Mouse (Mus musculus) forebrain, embryonic 12.5 days (tissue): ENCODE measurements at regions not wholly inside any gene's neighbourhood (a gene's known extent, or its start where the extent isn't known, plus 50 kb on each side); places are given as distances from the start of the nearest gene placed in this dataset.
A peak's percentile ranks its signal among the peaks of the same experiment; 100 is the strongest.

ENCODE experiments used
- ATAC-seq: fragments of 200-750 bp; cut with Nextera tagmentation; 2 replicates; pipeline ENCODE4 v1.8.0; 2017; ENCODE audit warnings: moderate TSS enrichment; ENCODE audit not compliant: low FRiP score
- H3K27ac ChIP-seq: fragments of 300-500 bp; sonication (generic); 2 replicates; pipeline ENCODE4 v1.5.1; 2016; ENCODE audit warnings: mild to moderate bottlenecking
- H3K27me3 ChIP-seq: fragments of 300-500 bp; sonication (generic); 2 replicates; pipeline ENCODE4 v1.6.1; 2016; ENCODE audit warnings: mild to moderate bottlenecking
- H3K36me3 ChIP-seq: fragments of 300-500 bp; sonication (generic); replicated peaks from 2 replicates; pipeline ENCODE4 v1.6.1; 2016; ENCODE audit warnings: mild to moderate bottlenecking
- H3K4me1 ChIP-seq: fragments of 300-500 bp; sonication (generic); 2 replicates; pipeline ENCODE4 v1.6.1; 2016
- H3K4me2 ChIP-seq: fragments of 300-500 bp; sonication (generic); 2 replicates; pipeline ENCODE4 v1.6.1; 2016; ENCODE audit warnings: mild to moderate bottlenecking, moderate library complexity
- H3K4me3 ChIP-seq: fragments of 300-500 bp; sonication (generic); replicated peaks from 2 replicates; pipeline ENCODE4 v1.5.1; 2016; ENCODE audit warnings: mild to moderate bottlenecking
- H3K9ac ChIP-seq: fragments of 300-500 bp; sonication (generic); 2 replicates; pipeline ENCODE4 v1.6.1; 2016; ENCODE audit warnings: mild to moderate bottlenecking
- H3K9me3 ChIP-seq: fragments of 300-500 bp; sonication (generic); 2 replicates; pipeline ENCODE4 v1.6.1; 2016
- WGBS: fragments of 180-500 bp; shearing (Covaris S2); methylation state at CpG from one replicate; pipeline ENCODE4 v1.1.7; 2016; 5-methylcytosine and 5-hydroxymethylcytosine counted together

DNA sequence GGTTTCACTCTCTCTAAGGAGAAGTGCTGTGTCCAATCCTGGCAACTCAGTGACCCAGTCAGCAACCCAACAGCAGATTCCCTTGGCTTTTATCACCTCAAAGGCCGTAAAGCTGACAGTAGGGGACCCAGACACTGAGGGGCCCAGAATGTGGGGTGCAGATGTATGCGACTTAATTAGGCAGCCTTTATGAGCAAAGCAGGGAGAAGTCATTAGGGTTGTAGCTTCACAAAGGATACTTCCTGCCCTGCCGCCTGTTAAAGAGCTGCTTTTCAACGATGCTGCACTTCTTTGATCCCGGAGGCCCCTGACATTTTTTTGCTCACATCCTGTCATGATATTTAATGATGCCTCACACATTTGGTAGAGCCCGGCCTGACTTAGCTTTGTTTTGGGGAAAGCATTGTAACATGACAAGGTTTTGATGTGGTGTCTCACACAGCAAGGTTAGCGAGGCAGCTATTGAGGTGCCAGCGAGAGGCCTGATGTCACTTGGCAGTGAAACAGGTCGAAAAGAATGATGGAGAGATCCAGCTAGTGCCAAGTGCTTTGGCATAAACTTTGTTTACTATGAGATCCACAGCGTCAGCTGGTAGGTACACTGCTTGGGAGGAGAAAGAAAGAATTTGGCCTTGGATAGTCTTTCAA lies 240.2 kb downstream of the Slc4a3 start:
- no peak overlapping the region for H3K4me2 ChIP-seq
- no peaks in the 10 kb centered on the region for H3K36me3 ChIP-seq
- WGBS: 19% methylated on average over 10 of the region's 10 CpGs
- no peaks in the 10 kb centered on the region for H3K9me3 ChIP-seq
- H3K27ac ChIP-seq: 0 out of 2 replicates have a peak overlapping the region, but pooled peaks have one; percentile 21
- no peak overlapping the region for H3K4me3 ChIP-seq
- peak; percentile 17; the same call in 1 of the 2 replicates for ATAC-seq
- H3K4me1 ChIP-seq: peaks cover 8% of the 10 kb centered on the region
- H3K27me3 ChIP-seq: peaks cover 14% of the 10 kb centered on the region; the same call in 1 of the 2 replicates
- H3K9ac ChIP-seq: no peak overlapping the region

DNA sequence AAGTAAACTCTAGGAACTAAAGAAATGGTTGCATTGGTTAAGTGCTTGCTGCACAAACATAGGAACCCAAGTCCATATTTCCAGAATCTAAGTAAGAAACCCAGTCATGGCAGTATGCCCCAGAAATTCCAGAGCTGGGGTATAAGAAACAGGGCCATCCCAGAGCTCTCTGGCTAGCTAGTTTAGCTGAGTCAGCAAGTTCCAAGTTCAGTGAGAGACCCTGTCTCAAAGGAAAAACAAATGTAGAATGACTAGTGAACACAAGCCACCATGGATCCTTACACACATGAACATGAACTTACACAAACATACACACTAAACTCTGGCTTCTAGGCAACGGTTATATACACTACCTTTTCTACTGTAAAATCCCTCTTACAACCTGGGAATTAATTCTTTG lies 245.4 kb downstream of the Slc4a3 start:
- 90% methylated on average over 1 of the region's 1 CpGs for WGBS
- no peak overlapping the region for H3K4me2 ChIP-seq
- no peak overlapping the region for H3K27ac ChIP-seq
- H3K4me3 ChIP-seq: no peak overlapping the region
- peaks cover 4% of the 10 kb centered on the region; the same call in 1 of the 2 replicates for H3K9me3 ChIP-seq
- H3K27me3 ChIP-seq: peaks cover 14% of the 10 kb centered on the region; the same call in 1 of the 2 replicates
- no peak for ATAC-seq
- H3K9ac ChIP-seq: no peak overlapping the region
- no peaks in the 10 kb centered on the region for H3K36me3 ChIP-seq
- H3K4me1 ChIP-seq: peaks cover 1% of the 10 kb centered on the region; the same call in 1 of the 2 replicates

DNA sequence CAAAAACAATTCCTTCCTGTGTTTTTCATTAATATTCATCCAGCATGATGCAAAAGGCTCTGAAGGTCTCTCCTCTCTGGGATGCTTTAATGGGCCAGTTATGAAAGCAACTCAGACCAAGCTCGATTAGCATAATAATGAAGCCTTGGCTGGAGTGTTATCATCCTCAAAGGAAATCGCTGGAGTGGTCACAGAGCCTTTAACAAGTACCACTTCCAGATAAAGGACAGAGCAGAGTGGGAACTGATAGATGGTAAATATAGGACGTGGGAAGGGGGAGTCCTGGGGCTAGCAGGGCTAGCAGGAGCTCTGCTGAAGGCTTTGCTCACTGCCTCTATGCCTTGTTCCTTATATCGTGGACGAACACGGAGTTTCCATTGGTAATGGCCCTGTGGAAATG lies 251.7 kb downstream of the Slc4a3 start:
- peaks cover 3% of the 10 kb centered on the region; the same call in 1 of the 2 replicates for H3K9me3 ChIP-seq
- H3K27ac ChIP-seq: peak overlapping the region; percentile 59; the same call in 1 of the 2 replicates
- H3K4me3 ChIP-seq: no peak overlapping the region
- H3K4me2 ChIP-seq: no peak overlapping the region
- ATAC-seq: peak; percentile 63
- peaks cover 3% of the 10 kb centered on the region; the same call in 1 of the 2 replicates for H3K27me3 ChIP-seq
- H3K9ac ChIP-seq: no peak overlapping the region
- no peaks in the 10 kb centered on the region for H3K36me3 ChIP-seq
- peaks cover 22% of the 10 kb centered on the region for H3K4me1 ChIP-seq
- WGBS: 14% methylated on average over 6 of the region's 6 CpGs

DNA sequence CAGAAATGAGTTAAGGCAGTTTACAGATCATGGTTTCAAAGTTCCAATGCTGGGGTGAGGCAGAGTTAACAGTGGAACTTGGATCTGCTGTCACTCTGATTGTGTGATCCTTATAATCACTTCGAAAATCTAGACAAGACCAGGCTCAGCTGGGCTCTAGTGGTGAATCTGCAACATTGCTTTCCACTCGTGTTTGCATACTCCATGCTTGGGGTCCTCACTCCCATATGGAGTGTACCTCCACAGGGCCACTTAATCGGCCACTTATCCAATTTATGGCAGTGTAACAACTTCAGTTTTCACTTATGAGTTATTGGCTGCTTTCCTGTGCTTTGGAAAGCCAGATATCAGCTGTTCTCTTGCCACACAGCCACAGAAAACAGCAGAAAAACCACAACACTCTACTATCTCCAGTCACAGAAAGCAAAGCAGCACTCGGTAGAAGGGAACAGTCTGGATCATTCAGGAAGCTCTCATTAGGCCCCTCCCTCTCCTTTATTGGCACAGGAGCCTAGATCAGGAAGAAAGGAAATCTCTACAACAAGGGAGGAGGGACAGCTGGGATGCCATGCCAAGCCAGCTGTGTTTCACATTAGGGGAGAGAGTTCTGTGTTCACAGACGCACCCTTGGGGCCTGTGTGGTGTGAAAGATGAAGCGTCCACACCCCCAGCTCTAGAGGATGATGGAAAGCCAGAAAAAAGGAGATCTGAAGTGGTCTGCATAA lies 252.5 kb downstream of the Slc4a3 start:
- Histone ChIP-seq H3K9ac (no peak overlapping the region), H3K4me3 (no peak overlapping the region), H3K4me2 (no peak overlapping the region), H3K4me1 (peaks cover 25% of the 10 kb centered on the region), H3K36me3 (no peaks in the 10 kb centered on the region), H3K27me3 (peaks cover 3% of the 10 kb centered on the region; the same call in 1 of the 2 replicates), H3K27ac (peak overlapping the region; percentile 59; the same call in 1 of the 2 replicates), H3K9me3 (no peaks in the 10 kb centered on the region)
- 0 out of 2 replicates have a peak, but pooled peaks have one; percentile 30 for ATAC-seq
- WGBS: 55% methylated on average over 6 of the region's 6 CpGs

DNA sequence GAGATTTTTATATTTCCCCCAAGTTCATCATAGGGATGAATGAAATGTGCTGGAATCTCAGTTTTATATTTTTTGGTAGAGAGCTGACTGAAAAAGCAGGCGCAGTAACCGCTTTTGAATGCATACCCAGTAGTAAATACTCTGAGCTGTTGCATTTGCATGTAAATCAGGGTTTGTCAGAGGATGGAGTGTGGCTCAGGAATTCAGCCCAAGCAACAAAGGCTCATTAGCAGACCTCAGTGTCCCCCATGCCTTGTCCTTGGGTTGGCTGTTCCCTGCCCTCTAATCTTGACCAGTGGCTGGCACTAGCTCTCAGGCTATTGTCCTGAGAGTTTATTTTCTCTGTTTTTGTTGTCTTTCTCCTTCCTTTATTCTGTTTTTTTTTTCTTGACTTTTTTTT lies 258.4 kb downstream of the Slc4a3 start:
- H3K9ac ChIP-seq: no peak overlapping the region
- 14% methylated on average over 2 of the region's 2 CpGs for WGBS
- no peak overlapping the region for H3K27ac ChIP-seq
- peaks cover 22% of the 10 kb centered on the region for H3K4me1 ChIP-seq
- peak; percentile 67; the same call in 1 of the 2 replicates for ATAC-seq
- H3K4me3 ChIP-seq: no peak overlapping the region
- no peak overlapping the region for H3K4me2 ChIP-seq
- no peaks in the 10 kb centered on the region for H3K9me3 ChIP-seq
- H3K27me3 ChIP-seq: 0 out of 2 replicates have a peak, but pooled peaks cover 6% of the 10 kb centered on the region
- H3K36me3 ChIP-seq: no peaks in the 10 kb centered on the region

DNA sequence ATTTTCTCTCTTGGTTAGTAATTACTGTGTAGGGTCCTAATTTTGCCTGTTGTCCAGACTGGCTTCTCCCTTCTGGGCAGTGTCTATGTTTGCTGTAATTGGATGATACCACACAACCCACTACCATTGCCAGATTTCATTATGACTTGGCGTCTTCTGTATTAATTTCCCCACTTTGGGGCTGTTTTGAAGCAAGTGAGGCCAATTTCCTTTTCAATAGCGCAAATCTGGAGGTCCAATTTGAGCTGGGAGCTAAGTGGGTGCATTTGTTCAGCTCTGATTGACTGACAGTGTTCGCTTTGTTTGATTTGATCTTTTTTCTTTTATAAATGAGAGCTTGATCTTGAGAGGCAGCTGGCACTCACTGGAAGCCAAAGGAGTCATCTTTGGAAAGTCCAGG lies 266.4 kb downstream of the Slc4a3 start:
- Histone ChIP-seq H3K4me3 (no peak overlapping the region), H3K9me3 (no peaks in the 10 kb centered on the region), H3K27me3 (no peaks in the 10 kb centered on the region), H3K4me1 (0 out of 2 replicates have a peak, but pooled peaks cover 2% of the 10 kb centered on the region), H3K36me3 (no peaks in the 10 kb centered on the region), H3K4me2 (no peak overlapping the region), H3K27ac (no peak overlapping the region), H3K9ac (no peak overlapping the region)
- 45% methylated on average over 3 of the region's 3 CpGs for WGBS
- 0 out of 2 replicates have a peak, but pooled peaks have one; percentile 39 for ATAC-seq

DNA sequence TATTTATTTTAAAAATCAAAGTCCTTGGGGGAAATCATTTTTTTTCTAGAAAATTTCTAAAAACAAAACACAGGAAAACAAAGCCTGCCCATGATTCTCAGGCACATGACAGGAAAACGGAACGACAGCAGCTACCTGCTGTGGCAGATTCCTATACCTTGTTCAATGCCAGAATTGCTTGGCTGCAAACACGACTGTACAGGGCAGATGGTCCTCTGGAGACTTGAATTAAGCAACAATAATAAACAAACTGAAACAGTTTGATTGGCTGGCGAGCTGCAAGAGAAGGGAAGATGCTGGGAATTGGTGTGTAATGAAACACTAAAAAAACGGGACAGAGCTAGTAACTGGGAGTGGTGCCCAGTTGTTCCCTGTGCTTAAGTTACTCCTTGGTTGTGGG lies 280.1 kb downstream of the Slc4a3 start:
- Histone ChIP-seq H3K27ac (no peak overlapping the region), H3K4me2 (no peak overlapping the region), H3K36me3 (no peaks in the 10 kb centered on the region), H3K9me3 (no peaks in the 10 kb centered on the region), H3K9ac (no peak overlapping the region), H3K4me3 (no peak overlapping the region), H3K4me1 (no peaks in the 10 kb centered on the region), H3K27me3 (no peaks in the 10 kb centered on the region)
- no peak for ATAC-seq
- 69% methylated on average over 5 of the region's 5 CpGs for WGBS

DNA sequence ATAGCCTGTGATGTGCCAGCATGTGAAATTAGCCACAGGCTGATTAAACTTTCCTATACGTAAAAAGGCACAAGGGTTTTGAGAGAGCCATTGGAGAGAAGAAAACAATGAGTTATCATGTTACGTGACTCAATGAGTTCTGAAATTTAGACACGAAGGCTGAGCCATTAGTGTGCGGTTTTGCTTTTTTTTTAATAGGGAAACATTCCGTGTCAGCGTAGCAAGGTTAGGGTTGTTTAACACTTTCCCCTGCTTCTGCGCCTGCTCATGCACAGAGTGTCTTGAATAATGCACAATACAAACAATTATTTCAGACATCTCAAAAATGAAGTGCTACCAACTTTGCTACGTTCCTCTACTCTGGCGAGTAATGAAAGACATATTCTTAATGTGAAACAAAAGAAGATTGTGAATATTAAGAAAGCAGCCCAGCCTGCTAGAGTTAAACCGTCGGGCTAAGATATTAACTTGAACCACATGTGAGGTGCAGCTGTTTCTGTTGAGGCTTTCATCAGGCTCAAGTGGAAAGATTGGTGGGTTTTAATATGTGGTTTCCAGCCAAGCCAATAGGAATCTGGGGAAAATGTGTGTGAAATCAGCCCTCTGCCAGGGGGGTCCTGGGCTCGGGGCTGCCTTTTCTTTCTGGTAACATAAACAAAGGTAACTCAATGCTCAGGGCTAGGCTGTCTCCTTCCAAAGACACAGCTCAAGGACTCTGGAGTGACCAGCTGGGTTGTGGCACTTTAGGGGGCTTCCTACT lies 287.2 kb downstream of the Slc4a3 start:
- H3K27ac ChIP-seq: no peak overlapping the region
- 49% methylated on average over 12 of the region's 12 CpGs for WGBS
- no peaks in the 10 kb centered on the region; the same call in 1 of the 2 replicates for H3K27me3 ChIP-seq
- no peak overlapping the region for H3K4me3 ChIP-seq
- peaks cover 6% of the 10 kb centered on the region for H3K4me1 ChIP-seq
- no peak overlapping the region for H3K4me2 ChIP-seq
- no peak for ATAC-seq
- H3K9ac ChIP-seq: no peak overlapping the region
- H3K9me3 ChIP-seq: no peaks in the 10 kb centered on the region
- no peaks in the 10 kb centered on the region for H3K36me3 ChIP-seq

DNA sequence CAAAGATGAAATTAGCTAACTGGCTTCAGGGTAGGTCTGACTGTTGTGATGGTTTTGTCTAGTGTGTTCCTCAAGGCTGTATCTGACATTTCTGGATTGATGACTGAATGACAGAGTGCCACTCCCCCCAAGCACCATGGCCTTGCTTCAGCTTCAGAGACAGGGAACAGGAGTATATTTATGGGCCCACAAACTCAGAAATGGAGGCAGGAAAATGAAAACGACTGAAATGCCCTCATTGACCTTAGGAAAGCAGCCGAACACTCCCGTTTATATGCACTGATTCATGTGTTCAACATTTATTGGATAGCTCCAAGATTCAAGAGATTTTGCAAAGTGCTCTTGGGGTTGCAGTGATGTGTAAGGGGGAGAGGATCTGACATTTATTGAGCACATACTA lies 288.3 kb downstream of the Slc4a3 start:
- Histone ChIP-seq H3K9ac (no peak overlapping the region), H3K27ac (no peak overlapping the region), H3K36me3 (no peaks in the 10 kb centered on the region), H3K4me3 (no peak overlapping the region), H3K4me2 (no peak overlapping the region), H3K9me3 (no peaks in the 10 kb centered on the region), H3K27me3 (no peaks in the 10 kb centered on the region; the same call in 1 of the 2 replicates), H3K4me1 (peaks cover 6% of the 10 kb centered on the region)
- WGBS: 86% methylated on average over 3 of the region's 3 CpGs
- no peak for ATAC-seq

DNA sequence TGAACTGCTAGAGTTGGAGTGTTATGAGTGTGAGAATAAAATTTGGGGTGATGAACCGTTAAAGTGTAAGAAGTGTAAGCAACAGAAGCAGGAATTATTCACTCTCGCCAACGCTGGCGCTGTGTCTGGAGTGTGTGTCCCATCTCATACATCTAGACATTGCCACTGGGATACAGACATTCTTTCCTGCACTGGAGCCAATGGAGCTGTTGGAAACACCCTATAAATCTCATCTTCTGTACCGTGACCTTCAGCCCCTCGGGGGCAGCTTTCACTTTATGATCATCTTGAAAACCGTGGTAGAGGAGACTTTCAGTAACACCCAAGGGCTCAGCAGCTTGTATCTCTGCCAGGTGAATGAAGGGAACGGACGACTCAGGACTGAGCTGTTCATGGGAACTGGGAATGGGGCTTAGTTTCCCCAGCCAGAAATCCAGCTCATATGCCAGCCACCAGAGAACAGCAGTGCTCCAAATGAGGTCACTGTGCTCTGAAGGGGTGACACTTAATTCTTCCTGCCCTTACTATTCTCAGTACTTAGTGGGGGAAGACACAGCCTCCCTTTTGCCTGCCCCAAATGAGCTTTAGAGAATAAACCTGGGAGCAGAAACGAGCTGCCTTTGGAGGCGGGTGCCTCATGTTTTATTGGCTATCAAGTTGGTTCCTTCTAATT lies 293.6 kb downstream of the Slc4a3 start:
- no peaks in the 10 kb centered on the region; the same call in 1 of the 2 replicates for H3K27me3 ChIP-seq
- H3K4me1 ChIP-seq: peaks cover 16% of the 10 kb centered on the region
- H3K9ac ChIP-seq: no peak overlapping the region
- no peak for ATAC-seq
- no peak overlapping the region for H3K27ac ChIP-seq
- 88% methylated on average over 11 of the region's 11 CpGs for WGBS
- no peak overlapping the region for H3K4me3 ChIP-seq
- no peaks in the 10 kb centered on the region for H3K9me3 ChIP-seq
- no peak overlapping the region for H3K4me2 ChIP-seq
- no peaks in the 10 kb centered on the region for H3K36me3 ChIP-seq

DNA sequence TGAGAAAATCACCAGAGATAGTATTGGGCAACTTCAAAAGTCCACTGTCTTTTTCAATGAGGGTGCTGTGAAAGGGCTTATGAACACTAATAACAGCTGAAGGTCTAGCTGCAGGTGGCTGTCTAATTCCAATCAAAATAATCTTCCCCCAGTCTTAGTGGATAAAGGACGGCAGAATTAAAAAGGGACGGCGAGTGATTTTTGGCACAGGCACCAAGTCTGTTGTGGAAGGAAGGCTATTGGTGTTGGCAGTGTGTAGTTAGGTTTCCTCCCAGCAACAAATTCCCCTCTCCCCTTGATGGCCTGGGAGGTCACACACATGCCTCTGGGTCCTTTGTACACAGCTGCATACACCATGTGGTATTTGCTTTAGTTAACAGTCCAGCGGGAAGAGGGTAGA lies 296.3 kb downstream of the Slc4a3 start:
- WGBS: 48% methylated on average over 4 of the region's 4 CpGs
- no peak for ATAC-seq

More for the DNA sequence above, 296.3 kb downstream of the Slc4a3 start:
- Histone ChIP-seq H3K4me1 (peaks cover 23% of the 10 kb centered on the region), H3K27me3 (no peaks in the 10 kb centered on the region), H3K4me2 (no peak overlapping the region), H3K27ac (no peak overlapping the region), H3K9ac (no peak overlapping the region), H3K4me3 (no peak overlapping the region), H3K36me3 (no peaks in the 10 kb centered on the region), H3K9me3 (no peaks in the 10 kb centered on the region)
